Mouse (Mus musculus): ENCODE data around the gene Podxl2.

- TF ChIP-seq CTCF (IDR thresholded peaks at IDR 0.05; ENCODE audit: low read depth): no peak
- TF ChIP-seq EP300 (IDR thresholded peaks at IDR 0.05; ENCODE audit: low read depth): no peak
Observed at GRCm38 (mm10) chr6:88904456-88904974, 29.7 kb upstream of the Podxl2 start.

Measured in liver, postnatal 0 days (tissue).